Mouse (Mus musculus) cortical plate, adult 2 months (tissue): ENCODE measurements around the gene Pde8b.

Source experiments
- CTCF ChIP-seq: fragments of 200-500 bp; IDR thresholded peaks from 2 replicates; pipeline ENCODE4 v1.5.1; 2011; ENCODE audit warnings: mild to moderate bottlenecking, control low read depth, low read length; ENCODE audit not compliant: insufficient read depth; ENCODE audit errors: extremely low read depth
- POLR2A ChIP-seq: fragments of 200-500 bp; IDR thresholded peaks from 2 replicates; pipeline ENCODE4 v1.6.1; 2011; ENCODE audit warnings: mild to moderate bottlenecking, low read length, control low read depth; ENCODE audit not compliant: insufficient read depth; ENCODE audit errors: extremely low read depth

GRCm38 (mm10) chr13:95032973-95033372 is 217.2 kb downstream of the Pde8b start:
- TF ChIP-seq CTCF: no peak
- no peak for TF ChIP-seq POLR2A
